Mouse (Mus musculus): Measurements from ENCODE around the gene Apmap. TPM values are rescaled to one million over a fixed set of nuclear protein-coding genes. Genes with fewer than 3 reads are reported as not detected.
"Not testable (repeated sequence)": the region's sequence is repeated elsewhere in the genome, so short reads cannot be mapped to it uniquely, and the experiment has no call there.

Gene Apmap
- total RNA-seq, 2 experiments from 2014 or later, result 25.2 to 35.9 TPM

- ATAC-seq (replicated peaks; ENCODE audit: low FRiP score, poor library complexity, severe bottlenecking), result no peak
Observed at GRCm38 (mm10) chr2:150624926-150625325, 16.6 kb upstream of the Apmap start.

- ATAC-seq (replicated peaks; ENCODE audit: low FRiP score, poor library complexity, severe bottlenecking), result no peak
Observed at GRCm38 (mm10) chr2:150623957-150624356, 15.6 kb upstream of the Apmap start.

- no peak for ATAC-seq (replicated peaks; ENCODE audit: low FRiP score, poor library complexity, severe bottlenecking)
Observed at GRCm38 (mm10) chr2:150621698-150622097, 13.3 kb upstream of the Apmap start.

- ATAC-seq (replicated peaks; ENCODE audit: low FRiP score, poor library complexity, severe bottlenecking), result no peak
Observed at GRCm38 (mm10) chr2:150610097-150610496, 1.7 kb upstream of the Apmap start.

- ATAC-seq (replicated peaks; ENCODE audit: low FRiP score, poor library complexity, severe bottlenecking), result peak; percentile 62
Observed at GRCm38 (mm10) chr2:150608872-150609560, 649 bp upstream of the Apmap start.

GRCm38 (mm10) chr2:150607086-150607485 is 1.3 kb downstream of the Apmap start:
- ATAC-seq (replicated peaks; ENCODE audit: low FRiP score, poor library complexity, severe bottlenecking), result no peak

GRCm38 (mm10) chr2:150604802-150605201 is 3.6 kb downstream of the Apmap start:
- ATAC-seq (replicated peaks; ENCODE audit: low FRiP score, poor library complexity, severe bottlenecking), result no peak

- no peak for ATAC-seq (replicated peaks; ENCODE audit: low FRiP score, poor library complexity, severe bottlenecking)
Observed at GRCm38 (mm10) chr2:150602166-150602565, 6.2 kb downstream of the Apmap start.

GRCm38 (mm10) chr2:150600263-150600662 is 8.1 kb downstream of the Apmap start:
- no peak for ATAC-seq (replicated peaks; ENCODE audit: low FRiP score, poor library complexity, severe bottlenecking)

- no peak for ATAC-seq (replicated peaks; ENCODE audit: low FRiP score, poor library complexity, severe bottlenecking)
Observed at GRCm38 (mm10) chr2:150595411-150596190, 12.8 kb downstream of the Apmap start.

- no peak for ATAC-seq (replicated peaks; ENCODE audit: low FRiP score, poor library complexity, severe bottlenecking)
Observed at GRCm38 (mm10) chr2:150589076-150589475, 19.3 kb downstream of the Apmap start.

- ATAC-seq (replicated peaks; ENCODE audit: low FRiP score, poor library complexity, severe bottlenecking), result no peak
Observed at GRCm38 (mm10) chr2:150579628-150580027, 28.7 kb downstream of the Apmap start.

- ATAC-seq (replicated peaks; ENCODE audit: low FRiP score, poor library complexity, severe bottlenecking), result no peak
Observed at GRCm38 (mm10) chr2:150578603-150579002, 29.8 kb downstream of the Apmap start.

GRCm38 (mm10) chr2:150576256-150576655 is 32.1 kb downstream of the Apmap start:
- ATAC-seq (replicated peaks; ENCODE audit: low FRiP score, poor library complexity, severe bottlenecking), result no peak

- ATAC-seq (replicated peaks; ENCODE audit: low FRiP score, poor library complexity, severe bottlenecking), result no peak
Observed at GRCm38 (mm10) chr2:150572463-150572862, 35.9 kb downstream of the Apmap start.

GRCm38 (mm10) chr2:150570761-150571160 is 37.6 kb downstream of the Apmap start:
- no peak for ATAC-seq (replicated peaks; ENCODE audit: low FRiP score, poor library complexity, severe bottlenecking)

GRCm38 (mm10) chr2:150569847-150570590 is 38.3 kb downstream of the Apmap start, which contains the start of gene Cst7:
Gene Cst7, plus strand, starts transcription at chr2:150570415.
- no peak for ATAC-seq (replicated peaks; ENCODE audit: low FRiP score, poor library complexity, severe bottlenecking)

- ATAC-seq (replicated peaks; ENCODE audit: low FRiP score, poor library complexity, severe bottlenecking), result no peak
Observed at GRCm38 (mm10) chr2:150567051-150567450, 41.3 kb downstream of the Apmap start.

GRCm38 (mm10) chr2:150558568-150558967 is 49.8 kb downstream of the Apmap start:
- ATAC-seq (replicated peaks; ENCODE audit: low FRiP score, poor library complexity, severe bottlenecking), result no peak

- not testable (repeated sequence) for ATAC-seq (replicated peaks; ENCODE audit: low FRiP score, poor library complexity, severe bottlenecking)
Observed at GRCm38 (mm10) chr2:150549576-150549975, 58.8 kb downstream of the Apmap start.

Data from erythroid progenitor cell, adult 5-6 weeks (primary cell).